Mouse (Mus musculus) retina, postnatal 1 day (tissue): ENCODE measurements around the gene Vwa7.

Experiments
- DNase-seq: peaks from one replicate; pipeline ENCODE4 v3.0.0-alpha.2; 2012

Gene Vwa7

GRCm38 (mm10) chr17:35068213-35068914 is 52.0 kb downstream of the Vwa7 start:
- no peak for DNase-seq

DNA sequence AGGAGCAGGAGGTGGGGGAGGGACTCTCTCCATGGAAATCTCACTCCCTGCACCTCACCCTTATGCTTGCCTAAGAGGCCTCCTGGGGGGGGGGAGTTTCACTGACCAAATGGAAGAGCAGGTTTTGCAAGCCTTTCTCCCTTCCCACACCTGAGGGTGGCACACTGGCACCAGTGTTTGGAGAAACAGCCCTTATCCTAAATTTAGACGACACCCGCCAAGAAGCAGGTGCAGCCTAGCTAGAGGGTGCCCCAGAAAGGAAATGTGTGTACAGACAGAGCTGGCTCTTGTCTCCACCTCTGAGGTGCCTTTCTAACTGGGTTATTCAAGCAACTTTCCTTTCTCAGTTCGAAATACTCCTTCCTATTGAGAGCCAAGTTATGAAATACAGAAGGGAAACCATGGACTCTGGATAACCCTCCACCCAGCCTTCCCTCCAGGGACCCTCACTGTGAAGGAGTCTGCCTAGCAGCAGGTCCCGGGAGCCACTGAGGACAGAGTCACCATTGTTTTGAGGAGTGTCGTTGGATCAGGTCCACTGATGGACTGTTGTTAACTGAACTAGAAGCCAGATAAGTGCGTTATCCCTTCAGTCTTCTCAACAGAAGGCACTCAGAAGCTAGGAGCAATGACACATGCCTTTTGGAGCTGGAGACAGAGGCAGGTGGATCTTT is 54.3 kb downstream of the Vwa7 start:
- DNase-seq, result no peak

GRCm38 (mm10) chr17:35071454-35071853 is 55.1 kb downstream of the Vwa7 start:
- no peak for DNase-seq

DNA sequence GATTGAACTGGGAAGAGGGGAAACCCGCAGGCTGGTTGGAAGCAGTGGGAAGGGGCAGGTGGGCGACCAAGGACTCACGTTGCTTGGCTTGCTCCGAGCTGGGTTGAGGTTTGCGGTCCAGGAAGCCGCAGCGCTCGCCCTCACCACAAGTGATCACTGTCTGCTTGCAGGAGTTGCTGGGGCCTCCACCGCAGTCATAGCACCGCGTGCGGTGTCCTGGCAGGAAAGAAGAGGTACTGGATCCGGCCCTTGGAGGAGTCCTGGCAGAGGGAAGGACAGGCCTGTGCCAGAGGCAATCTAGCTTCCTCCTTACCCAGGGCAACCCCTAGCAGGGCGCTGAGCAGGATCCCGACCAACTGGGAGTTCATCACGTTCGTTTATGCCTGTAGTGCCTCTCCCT is 57.7 kb downstream of the Vwa7 start:
- no peak for DNase-seq
